Comparison of ENCODE assay signal across 8 mouse cellular contexts in the genomic region with DNA sequence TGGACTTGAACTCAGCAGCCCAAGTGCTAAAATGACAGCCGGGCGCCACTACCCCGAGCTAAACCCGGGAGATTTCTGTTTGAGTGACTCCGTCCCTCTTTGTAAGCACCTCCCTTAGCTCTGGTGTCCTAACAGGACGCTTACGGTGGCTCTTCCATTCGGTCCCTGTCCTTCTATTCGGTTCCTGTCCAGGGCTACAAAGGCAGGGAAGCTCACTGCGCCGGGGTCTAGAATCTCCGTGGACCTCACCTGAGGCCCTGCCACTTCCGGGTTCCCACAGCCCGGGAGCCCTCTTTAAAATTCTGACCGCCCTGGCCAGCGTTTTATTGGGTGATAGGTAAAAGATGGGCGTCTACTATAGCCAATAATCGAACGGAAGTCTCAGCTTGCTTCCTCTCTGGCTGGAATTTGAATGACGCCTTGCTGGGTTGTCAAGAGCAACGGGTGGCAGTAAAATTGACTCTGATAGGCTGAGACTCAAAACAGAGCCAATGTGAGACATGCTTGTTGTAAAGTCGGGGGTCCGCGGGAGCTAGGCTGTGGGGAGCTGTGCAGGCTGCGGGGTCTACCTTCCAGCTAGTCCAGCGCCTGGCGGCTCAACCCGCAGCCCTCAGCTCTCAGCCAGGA. TPM values are rescaled to one million over a fixed set of nuclear protein-coding genes. Genes with fewer than 3 reads are reported as not detected.
DNase-seq lines count a peak whose midpoint lies in the region; ATAC-seq and TF ChIP-seq lines count a peak whose summit lies in the region.

A gene (minus strand): TSS at position 295 of the 627 bp plus-strand sequence.
A gene (plus strand): TSS at position 494 of the 627 bp plus-strand sequence.

- peak within 1 kb of the TSS; percentile 80 for H3K4me3 ChIP-seq in heart, embryonic 12.5 days
- H3K4me3 ChIP-seq in kidney, postnatal 0 days (replicated peaks; ENCODE audit: low read depth, low read length): peak within 1 kb of the TSS; percentile 64
- H3K4me3 ChIP-seq in liver, embryonic 11.5 days (ENCODE audit: low read depth, low read length): peak within 1 kb of the TSS; percentile 72
- peak within 1 kb of the TSS; percentile 55 for H3K4me3 ChIP-seq in stomach, embryonic 14.5 days (ENCODE audit: low read depth, low read length)

- 0 out of 2 replicates have a peak within 1 kb of the TSS, but pooled peaks have one; percentile 17 for H3K27ac ChIP-seq in heart, embryonic 12.5 days (ENCODE audit: poor library complexity, severe bottlenecking)
- H3K27ac ChIP-seq in kidney, postnatal 0 days: no peak within 1 kb of the TSS
- H3K27ac ChIP-seq in liver, embryonic 11.5 days (ENCODE audit: low read depth, low read length): peak within 1 kb of the TSS; percentile 33
- H3K27ac ChIP-seq in stomach, embryonic 14.5 days (ENCODE audit: low read length): 0 out of 2 replicates have a peak within 1 kb of the TSS, but pooled peaks have one; percentile 8

- H3K9me3 ChIP-seq in heart, embryonic 12.5 days (replicated peaks): no peaks in the 10 kb centered on the region
- H3K9me3 ChIP-seq in kidney, postnatal 0 days (replicated peaks; ENCODE audit: low read length): no peaks in the 10 kb centered on the region
- no peaks in the 10 kb centered on the region for H3K9me3 ChIP-seq in liver, embryonic 11.5 days (ENCODE audit: control insufficient read depth, low read length)
- no peaks in the 10 kb centered on the region for H3K9me3 ChIP-seq in stomach, embryonic 14.5 days (ENCODE audit: control insufficient read depth, low read depth, low read length)

- peak; percentile 97 for DNase-seq in CD4-positive helper T cell, adult 2 months (ENCODE audit: low read depth, low spot score)
- peak; percentile 98 for DNase-seq in brain, embryonic 18.5 days (ENCODE audit: low read depth, low spot score)
- DNase-seq in kidney, postnatal 0 days (ENCODE audit: low spot score): peak; percentile 99
- peak; percentile 96 for DNase-seq in liver, embryonic 11.5 days (ENCODE audit: low spot score)
- peak; percentile 98 for DNase-seq in naive thymus-derived CD4-positive, alpha-beta T cell, adult 2 months (ENCODE audit: low read depth)

- H3K4me1 ChIP-seq in heart, embryonic 12.5 days (replicated peaks): peaks cover 19% of the 10 kb centered on the region
- H3K4me1 ChIP-seq in kidney, postnatal 0 days (replicated peaks; ENCODE audit: insufficient read depth, low read length): peaks cover 9% of the 10 kb centered on the region
- peaks cover 6% of the 10 kb centered on the region for H3K4me1 ChIP-seq in liver, embryonic 11.5 days (replicated peaks; ENCODE audit: control insufficient read depth, insufficient read depth, low read length)
- peaks cover 12% of the 10 kb centered on the region for H3K4me1 ChIP-seq in stomach, embryonic 14.5 days (ENCODE audit: control insufficient read depth, insufficient read depth, low read length)

- H3K4me2 ChIP-seq in heart, embryonic 12.5 days: peak within 1 kb of the TSS; percentile 82
- H3K4me2 ChIP-seq in kidney, postnatal 0 days (ENCODE audit: low read length): peak within 1 kb of the TSS; percentile 69
- peak within 1 kb of the TSS; percentile 79 for H3K4me2 ChIP-seq in liver, embryonic 11.5 days
- H3K4me2 ChIP-seq in stomach, embryonic 14.5 days (replicated peaks; ENCODE audit: low read depth, low read length): peak within 1 kb of the TSS; percentile 91

- ATAC-seq in erythroid progenitor cell, adult 5-6 weeks (replicated peaks; ENCODE audit: low FRiP score, poor library complexity, severe bottlenecking): peak; percentile 89
- ATAC-seq in heart, embryonic 12.5 days (ENCODE audit: insufficient number of reproducible peaks, low FRiP score): peak; percentile 95
- peak; percentile 96 for ATAC-seq in kidney, postnatal 0 days (replicated peaks; ENCODE audit: low FRiP score, low read depth)
- ATAC-seq in liver, embryonic 11.5 days (replicated peaks; ENCODE audit: low FRiP score): peak; percentile 93
- peak; percentile 97 for ATAC-seq in stomach, embryonic 14.5 days (ENCODE audit: insufficient number of reproducible peaks, insufficient read depth, low FRiP score, low read depth)

- H3K9ac ChIP-seq in heart, embryonic 12.5 days: peak within 1 kb of the TSS; percentile 73
- H3K9ac ChIP-seq in kidney, postnatal 0 days (ENCODE audit: low read depth, low read length): peak within 1 kb of the TSS; percentile 66
- peak within 1 kb of the TSS; percentile 78 for H3K9ac ChIP-seq in liver, embryonic 11.5 days (ENCODE audit: low read depth, low read length)
- H3K9ac ChIP-seq in stomach, embryonic 14.5 days (replicated peaks; ENCODE audit: low read depth, low read length): peak within 1 kb of the TSS; percentile 43

- WGBS in heart, embryonic 12.5 days: under 1% methylated on average over 28 of the region's 28 CpGs
- WGBS in kidney, postnatal 0 days: under 1% methylated on average over 28 of the region's 28 CpGs
- WGBS in liver, embryonic 11.5 days: 0% methylated on average over 28 of the region's 28 CpGs
- under 1% methylated on average over 28 of the region's 28 CpGs for WGBS in stomach, embryonic 14.5 days

- TF ChIP-seq CTCF in kidney, postnatal 0 days (IDR thresholded peaks at IDR 0.05; ENCODE audit: low read depth): no peak

- peaks cover 44% of the 10 kb centered on the region for H3K36me3 ChIP-seq in heart, embryonic 12.5 days
- H3K36me3 ChIP-seq in kidney, postnatal 0 days (ENCODE audit: insufficient read depth, low read length): peaks cover 15% of the 10 kb centered on the region
- H3K36me3 ChIP-seq in liver, embryonic 11.5 days (ENCODE audit: control insufficient read depth, insufficient read depth, low read length): peaks cover 22% of the 10 kb centered on the region
- peaks cover 17% of the 10 kb centered on the region; the same call in 1 of the 2 replicates for H3K36me3 ChIP-seq in stomach, embryonic 14.5 days (ENCODE audit: control insufficient read depth, insufficient read depth, low read length)

- H3K27me3 ChIP-seq in heart, embryonic 12.5 days (replicated peaks): no peaks in the 10 kb centered on the region
- H3K27me3 ChIP-seq in kidney, postnatal 0 days (ENCODE audit: insufficient read depth, low read length): no peaks in the 10 kb centered on the region
- H3K27me3 ChIP-seq in liver, embryonic 11.5 days (replicated peaks; ENCODE audit: control insufficient read depth, insufficient read depth, low read length): no peaks in the 10 kb centered on the region
- H3K27me3 ChIP-seq in stomach, embryonic 14.5 days (ENCODE audit: control insufficient read depth, insufficient read depth, low read length): no peaks in the 10 kb centered on the region

RNA-seq across cellular contexts. Expression of the first gene that starts in this region (rescaled TPM):
- total RNA-seq in erythroid progenitor cell, adult 5-6 weeks (2015; ENCODE audit: low replicate concordance): 10.5 and 17.6 TPM in 2 replicates
- total RNA-seq in erythroid progenitor cell, adult 5-6 weeks (2017; ENCODE audit: low replicate concordance): 14.1 and 16.3 TPM in 2 replicates
- polyA plus RNA-seq in heart, embryonic 12.5 days (2016; fragmentation: Nextera tagmentation; extraction: Ambion mirVana): 13.4 and 14.4 TPM in 2 replicates
- polyA plus RNA-seq in kidney, postnatal 0 days (2015; fragmentation: Nextera tagmentation; extraction: Ambion mirVana): 14.3 and 15.4 TPM in 2 replicates
- polyA plus RNA-seq in liver, embryonic 11.5 days (2014; fragmentation: Nextera tagmentation; extraction: Ambion mirVana): 40.0 and 43.6 TPM in 2 replicates
- 14.4 and 16.4 TPM in 2 replicates for polyA plus RNA-seq in stomach, embryonic 14.5 days (2014; fragmentation: Nextera tagmentation; extraction: Ambion mirVana)

RNA-seq across cellular contexts. Expression of the second gene that starts in this region (rescaled TPM):
- total RNA-seq in erythroid progenitor cell, adult 5-6 weeks (2015; ENCODE audit: low replicate concordance): 39.0 and 47.2 TPM in 2 replicates
- total RNA-seq in erythroid progenitor cell, adult 5-6 weeks (2017; ENCODE audit: low replicate concordance): 56.1 and 118 TPM in 2 replicates
- 37.3 and 40.0 TPM in 2 replicates for polyA plus RNA-seq in heart, embryonic 12.5 days (2016; fragmentation: Nextera tagmentation; extraction: Ambion mirVana)
- polyA plus RNA-seq in kidney, postnatal 0 days (2015; fragmentation: Nextera tagmentation; extraction: Ambion mirVana): 32.2 and 34.1 TPM in 2 replicates
- 33.4 and 33.7 TPM in 2 replicates for polyA plus RNA-seq in liver, embryonic 11.5 days (2014; fragmentation: Nextera tagmentation; extraction: Ambion mirVana)
- polyA plus RNA-seq in stomach, embryonic 14.5 days (2014; fragmentation: Nextera tagmentation; extraction: Ambion mirVana): 39.6 and 46.6 TPM in 2 replicates
